Comparison of ENCODE assay signal across 8 mouse cellular contexts in the genomic region with DNA sequence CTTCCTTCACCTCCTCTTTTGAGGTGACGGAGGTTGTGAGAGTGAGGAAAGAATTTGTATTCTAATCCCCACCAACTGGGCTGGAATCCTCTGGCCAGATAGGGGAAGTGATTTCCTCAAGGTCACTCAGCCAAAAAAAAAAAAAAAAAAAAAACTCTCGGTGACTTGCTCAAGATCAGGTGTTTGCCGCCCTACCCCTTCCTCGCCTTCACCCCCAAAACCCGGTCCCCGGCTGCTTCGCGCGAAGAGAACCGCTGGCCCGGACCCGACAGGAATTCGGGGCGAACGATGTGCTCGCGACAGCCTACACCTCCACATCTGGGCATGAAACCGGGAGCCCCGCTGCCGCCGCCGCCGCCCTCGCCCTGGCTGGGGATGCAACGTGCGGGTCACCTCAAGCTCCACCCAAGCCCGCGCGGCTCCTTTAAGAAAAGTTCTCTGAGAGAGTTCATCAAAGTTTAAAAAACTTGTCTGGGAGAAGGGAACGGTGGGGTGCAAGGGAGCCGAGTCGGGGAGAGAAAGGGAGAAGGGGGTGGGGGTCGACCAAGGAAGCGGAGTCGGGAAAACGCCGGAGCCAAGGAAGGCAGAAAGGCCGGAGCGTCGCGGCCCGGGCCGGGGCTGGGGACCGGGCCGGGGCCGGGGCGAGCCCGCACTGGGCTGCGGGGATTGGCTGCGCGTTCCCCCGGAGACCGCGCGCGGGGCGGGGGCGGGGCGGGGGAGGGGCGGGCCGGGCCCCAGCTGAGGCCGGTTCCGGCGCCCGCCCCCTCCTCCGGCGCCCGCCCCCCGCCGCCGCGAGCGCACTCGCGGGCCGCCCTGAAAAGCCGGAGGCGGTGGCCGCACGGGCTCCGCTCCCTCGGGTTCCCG. TPM values are rescaled to one million over a fixed set of nuclear protein-coding genes. Genes with fewer than 3 reads are reported as not detected.
A peak's percentile ranks its signal among the peaks of the same experiment; 100 is the strongest.
DNase-seq lines count a peak whose midpoint lies in the region; ATAC-seq lines count a peak whose summit lies in the region.

No protein-coding gene starts in this region.

- peaks cover 7% of the 10 kb centered on the region; the same call in 1 of the 2 replicates for H3K4me1 ChIP-seq in forebrain, embryonic 14.5 days (ENCODE audit: control insufficient read depth, insufficient read depth, low read length)
- peaks cover 41% of the 10 kb centered on the region for H3K4me1 ChIP-seq in hindbrain, embryonic 10.5 days (replicated peaks)
- peaks cover 25% of the 10 kb centered on the region for H3K4me1 ChIP-seq in limb, embryonic 13.5 days
- H3K4me1 ChIP-seq in midbrain, embryonic 13.5 days (replicated peaks) = peaks cover 25% of the 10 kb centered on the region

- H3K36me3 ChIP-seq in forebrain, embryonic 14.5 days (ENCODE audit: control insufficient read depth, insufficient read depth, low read length) = no peaks in the 10 kb centered on the region
- H3K36me3 ChIP-seq in hindbrain, embryonic 10.5 days = no peaks in the 10 kb centered on the region
- no peaks in the 10 kb centered on the region for H3K36me3 ChIP-seq in limb, embryonic 13.5 days
- no peaks in the 10 kb centered on the region for H3K36me3 ChIP-seq in midbrain, embryonic 13.5 days

- H3K4me2 ChIP-seq in forebrain, embryonic 14.5 days (ENCODE audit: low read length) = peak overlapping the region; percentile 98
- peak overlapping the region; percentile 97 for H3K4me2 ChIP-seq in limb, embryonic 13.5 days (replicated peaks)
- peak overlapping the region; percentile 98 for H3K4me2 ChIP-seq in midbrain, embryonic 13.5 days (replicated peaks)

- peak; percentile 22 for DNase-seq in A20 (ENCODE audit: low read depth, low spot score)
- DNase-seq in T-cell, adult 2 months (ENCODE audit: low spot score) = peak; percentile 19
- DNase-seq in forebrain, embryonic 14.5 days (ENCODE audit: low spot score) = peak; percentile 37
- DNase-seq in hindbrain, embryonic 10.5 days (ENCODE audit: low spot score) = peak; percentile 71
- DNase-seq in testis, postnatal 10 days (ENCODE audit: low spot score) = peak; percentile 78
- DNase-seq in frontal cortex, postnatal 14 days (ENCODE audit: low spot score in 2 of 2) = no peak

- H3K9ac ChIP-seq in forebrain, embryonic 14.5 days (ENCODE audit: low read length) = peak overlapping the region; percentile 61
- H3K9ac ChIP-seq in limb, embryonic 13.5 days = peak overlapping the region; percentile 67
- H3K9ac ChIP-seq in midbrain, embryonic 13.5 days (replicated peaks) = peak overlapping the region; percentile 69

- no peaks in the 10 kb centered on the region for H3K9me3 ChIP-seq in forebrain, embryonic 14.5 days (replicated peaks; ENCODE audit: control insufficient read depth, low read length)
- no peaks in the 10 kb centered on the region for H3K9me3 ChIP-seq in hindbrain, embryonic 10.5 days
- no peaks in the 10 kb centered on the region for H3K9me3 ChIP-seq in limb, embryonic 13.5 days
- H3K9me3 ChIP-seq in midbrain, embryonic 13.5 days = no peaks in the 10 kb centered on the region

- ATAC-seq in forebrain, embryonic 14.5 days = peak; percentile 87
- ATAC-seq in limb, embryonic 13.5 days (ENCODE audit: low FRiP score, low read depth) = peak; percentile 89
- ATAC-seq in midbrain, embryonic 13.5 days = peak; percentile 83

- H3K4me3 ChIP-seq in forebrain, embryonic 14.5 days (ENCODE audit: low read depth, low read length) = peak overlapping the region; percentile 64
- peak overlapping the region; percentile 78 for H3K4me3 ChIP-seq in hindbrain, embryonic 10.5 days
- peak overlapping the region; percentile 58 for H3K4me3 ChIP-seq in limb, embryonic 13.5 days
- peak overlapping the region; percentile 61 for H3K4me3 ChIP-seq in midbrain, embryonic 13.5 days (replicated peaks)

- WGBS in forebrain, embryonic 14.5 days = under 1% methylated on average over 52 of the region's 83 CpGs
- WGBS in hindbrain, embryonic 10.5 days = under 1% methylated on average over 75 of the region's 83 CpGs
- under 1% methylated on average over 35 of the region's 83 CpGs for WGBS in limb, embryonic 13.5 days
- 1% methylated on average over 43 of the region's 83 CpGs for WGBS in midbrain, embryonic 13.5 days

- no peak overlapping the region for H3K27ac ChIP-seq in forebrain, embryonic 14.5 days (ENCODE audit: low read depth, low read length)
- peak overlapping the region; percentile 90 for H3K27ac ChIP-seq in hindbrain, embryonic 10.5 days
- 0 out of 2 replicates have a peak overlapping the region, but pooled peaks have one; percentile 39 for H3K27ac ChIP-seq in limb, embryonic 13.5 days
- H3K27ac ChIP-seq in midbrain, embryonic 13.5 days = no peak overlapping the region

- H3K27me3 ChIP-seq in forebrain, embryonic 14.5 days (replicated peaks; ENCODE audit: control insufficient read depth, insufficient read depth, low read length) = peaks cover 42% of the 10 kb centered on the region
- peaks cover 74% of the 10 kb centered on the region for H3K27me3 ChIP-seq in hindbrain, embryonic 10.5 days (ENCODE audit: insufficient read depth, poor library complexity, severe bottlenecking)
- peaks cover 44% of the 10 kb centered on the region for H3K27me3 ChIP-seq in limb, embryonic 13.5 days
- peaks cover 69% of the 10 kb centered on the region for H3K27me3 ChIP-seq in midbrain, embryonic 13.5 days

RNA-seq across cellular contexts. Expression of gene Rbpms2, which starts 0.6 kb away (rescaled TPM):
- polyA plus RNA-seq in forebrain, embryonic 14.5 days (2014; fragmentation: Nextera tagmentation; extraction: Ambion mirVana) = 3.8 TPM in 2 replicates
- 28.4 and 32.5 TPM in 2 replicates for polyA plus RNA-seq in hindbrain, embryonic 10.5 days (2016; fragmentation: Nextera tagmentation; extraction: Ambion mirVana)
- 15.3 and 16.1 TPM in 2 replicates for polyA plus RNA-seq in limb, embryonic 13.5 days (2015; fragmentation: Nextera tagmentation; extraction: Ambion mirVana)
- 4.5 and 4.9 TPM in 2 replicates for polyA plus RNA-seq in midbrain, embryonic 13.5 days (2015; fragmentation: Nextera tagmentation; extraction: Ambion mirVana)

RNA-seq across cellular contexts. Expression of gene Oaz2, which starts 37.8 kb away (rescaled TPM):
- polyA plus RNA-seq in forebrain, embryonic 14.5 days (2014; fragmentation: Nextera tagmentation; extraction: Ambion mirVana) = 206 and 233 TPM in 2 replicates
- 242 and 269 TPM in 2 replicates for polyA plus RNA-seq in hindbrain, embryonic 10.5 days (2016; fragmentation: Nextera tagmentation; extraction: Ambion mirVana)
- 341 and 352 TPM in 2 replicates for polyA plus RNA-seq in limb, embryonic 13.5 days (2015; fragmentation: Nextera tagmentation; extraction: Ambion mirVana)
- polyA plus RNA-seq in midbrain, embryonic 13.5 days (2015; fragmentation: Nextera tagmentation; extraction: Ambion mirVana) = 333 and 366 TPM in 2 replicates

RNA-seq across cellular contexts. Expression of gene Pif1, which starts 43.0 kb away (rescaled TPM):
- 5.8 and 6.3 TPM in 2 replicates for polyA plus RNA-seq in forebrain, embryonic 14.5 days (2014; fragmentation: Nextera tagmentation; extraction: Ambion mirVana)
- 24.2 and 27.2 TPM in 2 replicates for polyA plus RNA-seq in hindbrain, embryonic 10.5 days (2016; fragmentation: Nextera tagmentation; extraction: Ambion mirVana)
- polyA plus RNA-seq in limb, embryonic 13.5 days (2015; fragmentation: Nextera tagmentation; extraction: Ambion mirVana) = 15.1 and 16.0 TPM in 2 replicates
- 8.4 and 9.7 TPM in 2 replicates for polyA plus RNA-seq in midbrain, embryonic 13.5 days (2015; fragmentation: Nextera tagmentation; extraction: Ambion mirVana)

RNA-seq across cellular contexts. Expression of gene Plekho2, which starts 50.2 kb away (rescaled TPM):
- polyA plus RNA-seq in forebrain, embryonic 14.5 days (2014; fragmentation: Nextera tagmentation; extraction: Ambion mirVana) = 3.6 and 3.9 TPM in 2 replicates
- polyA plus RNA-seq in hindbrain, embryonic 10.5 days (2016; fragmentation: Nextera tagmentation; extraction: Ambion mirVana) = 14.5 and 15.2 TPM in 2 replicates
- 13.9 and 16.2 TPM in 2 replicates for polyA plus RNA-seq in limb, embryonic 13.5 days (2015; fragmentation: Nextera tagmentation; extraction: Ambion mirVana)
- 5.6 and 5.9 TPM in 2 replicates for polyA plus RNA-seq in midbrain, embryonic 13.5 days (2015; fragmentation: Nextera tagmentation; extraction: Ambion mirVana)

Comparison
In these comparisons a context has a peak if more than half of its experiments do, and no peak if none do; other contexts are left out.
1. DNase-seq: peak in A20 (single experiment), T-cell, adult 2 months (single experiment), forebrain, embryonic 14.5 days (single experiment), hindbrain, embryonic 10.5 days (single experiment) and testis, postnatal 10 days (single experiment); none in frontal cortex, postnatal 14 days (0 of 2).
2. H3K27ac ChIP-seq: peak in hindbrain, embryonic 10.5 days (single experiment) and limb, embryonic 13.5 days (single experiment); none in forebrain, embryonic 14.5 days (single experiment) and midbrain, embryonic 13.5 days (single experiment).
3. Peak in every context shown above with its lines, with median percentiles within 50 percentile points of each other: ATAC-seq, H3K4me2 ChIP-seq, H3K4me3 ChIP-seq and H3K9ac ChIP-seq.